Mouse (Mus musculus): ENCODE data around the gene Sipa1l3.
A peak's percentile ranks its signal among the peaks of the same experiment; 100 is the strongest.

The Sipa1l3 gene

GRCm38 (mm10) chr7:29518421-29519210 is at the start of gene Sipa1l3:
Sipa1l3 (minus strand) TSS chr7:29518641.
- DNase-seq: peak; percentile 97

- DNase-seq: no peak
Measured at GRCm38 (mm10) chr7:29563006-29563405, 44.6 kb upstream of the Sipa1l3 start.

- no peak for DNase-seq
Measured at GRCm38 (mm10) chr7:29561046-29561445, 42.6 kb upstream of the Sipa1l3 start.

- no peak for DNase-seq
Measured at GRCm38 (mm10) chr7:29559290-29559689, 40.8 kb upstream of the Sipa1l3 start.

- no peak for DNase-seq
Measured at GRCm38 (mm10) chr7:29558744-29559143, 40.3 kb upstream of the Sipa1l3 start.

GRCm38 (mm10) chr7:29556283-29556682 is 37.8 kb upstream of the Sipa1l3 start:
- DNase-seq: no peak

- DNase-seq: no peak
Measured at GRCm38 (mm10) chr7:29555521-29555920, 37.1 kb upstream of the Sipa1l3 start.

GRCm38 (mm10) chr7:29555051-29555450 is 36.6 kb upstream of the Sipa1l3 start:
- no peak for DNase-seq

- no peak for DNase-seq
Measured at GRCm38 (mm10) chr7:29550691-29551090, 32.2 kb upstream of the Sipa1l3 start.

GRCm38 (mm10) chr7:29541608-29542007 is 23.2 kb upstream of the Sipa1l3 start:
- DNase-seq: no peak

GRCm38 (mm10) chr7:29541186-29541585 is 22.7 kb upstream of the Sipa1l3 start:
- no peak for DNase-seq

GRCm38 (mm10) chr7:29540631-29541030 is 22.2 kb upstream of the Sipa1l3 start:
- no peak for DNase-seq

- DNase-seq: peak; percentile 71
Measured at GRCm38 (mm10) chr7:29523700-29524099, 5.3 kb upstream of the Sipa1l3 start.

- DNase-seq: peak; percentile 83
Measured at GRCm38 (mm10) chr7:29521841-29522575, 3.6 kb upstream of the Sipa1l3 start.

GRCm38 (mm10) chr7:29521365-29521764 is 2.9 kb upstream of the Sipa1l3 start:
- DNase-seq: peak; percentile 24

GRCm38 (mm10) chr7:29520794-29521193 is 2.4 kb upstream of the Sipa1l3 start:
- DNase-seq: no peak

GRCm38 (mm10) chr7:29519211-29519550 is 740 bp upstream of the Sipa1l3 start:
- DNase-seq: no peak

- DNase-seq: no peak
Measured at GRCm38 (mm10) chr7:29518054-29518420, 404 bp downstream of the Sipa1l3 start.

GRCm38 (mm10) chr7:29517178-29517577 is 1.3 kb downstream of the Sipa1l3 start:
- DNase-seq: no peak

- DNase-seq: no peak
Measured at GRCm38 (mm10) chr7:29515652-29516051, 2.8 kb downstream of the Sipa1l3 start.

GRCm38 (mm10) chr7:29512729-29513128 is 5.7 kb downstream of the Sipa1l3 start:
- DNase-seq: no peak

GRCm38 (mm10) chr7:29511598-29512275 is 6.7 kb downstream of the Sipa1l3 start:
- no peak for DNase-seq

- DNase-seq: no peak
Measured at GRCm38 (mm10) chr7:29508522-29508921, 9.9 kb downstream of the Sipa1l3 start.

All from kidney, adult 18-20 months (tissue).